Mouse (Mus musculus): ENCODE results near the gene Acp4. TPM values are rescaled to one million over a fixed set of nuclear protein-coding genes. Genes with fewer than 3 reads are reported as not detected.
A peak's percentile ranks its signal among the peaks of the same experiment; 100 is the strongest.

The Acp4 gene
- total and polyA plus RNA-seq, 2 experiments = not detected

DNA sequence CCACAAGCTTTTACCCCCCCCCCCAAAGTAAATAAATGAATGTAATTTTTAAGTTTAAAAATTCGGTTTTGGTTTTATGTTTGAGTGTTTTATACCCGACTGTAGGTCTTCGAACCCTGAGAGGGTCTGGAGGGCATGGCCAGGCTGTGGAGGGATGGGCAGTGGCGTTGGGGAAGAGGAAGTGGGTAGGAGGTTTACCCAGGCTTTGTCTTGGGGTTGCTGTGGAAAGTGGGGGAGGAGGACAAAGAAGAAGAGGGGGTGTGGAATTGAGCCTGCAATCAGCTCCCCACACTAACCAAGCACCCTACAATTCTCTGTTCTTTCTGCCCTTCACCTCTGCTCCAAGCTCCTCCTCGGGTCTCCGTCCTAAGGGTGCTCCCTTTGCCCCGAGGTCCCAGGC is 15.4 kb upstream of the Acp4 start:
- no peaks in the 10 kb centered on the region for H3K4me1 ChIP-seq (ENCODE audit: control insufficient read depth, insufficient read depth, low read length)
- TF ChIP-seq CTCF (IDR thresholded peaks at IDR 0.05; ENCODE audit: low read depth, low read length) (no peak), POLR2A (IDR thresholded peaks at IDR 0.05; ENCODE audit: extremely low read depth, insufficient read depth, low read length) (no peak)

GRCm38 (mm10) chr7:44271309-44271708 is 14.1 kb upstream of the Acp4 start:
- H3K4me1 ChIP-seq (ENCODE audit: control insufficient read depth, insufficient read depth, low read length) = no peaks in the 10 kb centered on the region
- H3K9ac ChIP-seq (ENCODE audit: low read depth, low read length) = no peak overlapping the region
- no peaks in the 10 kb centered on the region for H3K36me3 ChIP-seq (ENCODE audit: control insufficient read depth, insufficient read depth, low read length)
- no peak overlapping the region for H3K27ac ChIP-seq (replicated peaks; ENCODE audit: insufficient read depth, low read depth, low read length)
- no peaks in the 10 kb centered on the region for H3K79me2 ChIP-seq (ENCODE audit: control insufficient read depth, insufficient read depth, low read length)
- no peaks in the 10 kb centered on the region for H3K27me3 ChIP-seq (ENCODE audit: control insufficient read depth, insufficient read depth, low read length)
- DNase-seq (ENCODE audit: extremely low read depth, low read depth, low spot score) = peak; percentile 22
- 72% methylated on average over 2 of the region's 2 CpGs for WGBS
- TF ChIP-seq POLR2A (IDR thresholded peaks at IDR 0.05; ENCODE audit: extremely low read depth, insufficient read depth, low read length) = no peak
- no peak for TF ChIP-seq CTCF (IDR thresholded peaks at IDR 0.05; ENCODE audit: low read depth, low read length)
- H3K4me3 ChIP-seq (ENCODE audit: insufficient read depth, low read depth, low read length) = no peak overlapping the region

More for the DNA sequence above, 15.4 kb upstream of the Acp4 start:
- no peak overlapping the region for H3K4me3 ChIP-seq (ENCODE audit: insufficient read depth, low read depth, low read length)
- WGBS = 92% methylated on average over 7 of the region's 7 CpGs
- H3K36me3 ChIP-seq (ENCODE audit: control insufficient read depth, insufficient read depth, low read length) = no peaks in the 10 kb centered on the region
- no peak overlapping the region for H3K9ac ChIP-seq (ENCODE audit: low read depth, low read length)
- no peak overlapping the region for H3K27ac ChIP-seq (replicated peaks; ENCODE audit: insufficient read depth, low read depth, low read length)
- H3K79me2 ChIP-seq (ENCODE audit: control insufficient read depth, insufficient read depth, low read length) = no peaks in the 10 kb centered on the region
- no peaks in the 10 kb centered on the region for H3K27me3 ChIP-seq (ENCODE audit: control insufficient read depth, insufficient read depth, low read length)
- no peak for DNase-seq (ENCODE audit: extremely low read depth, low read depth, low spot score)

GRCm38 (mm10) chr7:44269397-44269796 is 12.2 kb upstream of the Acp4 start:
- Histone ChIP-seq H3K36me3 (ENCODE audit: control insufficient read depth, insufficient read depth, low read length) (no peaks in the 10 kb centered on the region), H3K4me3 (ENCODE audit: insufficient read depth, low read depth, low read length) (no peak overlapping the region), H3K27me3 (ENCODE audit: control insufficient read depth, insufficient read depth, low read length) (no peaks in the 10 kb centered on the region), H3K27ac (replicated peaks; ENCODE audit: insufficient read depth, low read depth, low read length) (no peak overlapping the region), H3K4me1 (ENCODE audit: control insufficient read depth, insufficient read depth, low read length) (no peaks in the 10 kb centered on the region), H3K79me2 (ENCODE audit: control insufficient read depth, insufficient read depth, low read length) (no peaks in the 10 kb centered on the region), H3K9ac (ENCODE audit: low read depth, low read length) (no peak overlapping the region)
- WGBS = 88% methylated on average over 2 of the region's 2 CpGs
- no peak for DNase-seq (ENCODE audit: extremely low read depth, low read depth, low spot score)
- TF ChIP-seq POLR2A (IDR thresholded peaks at IDR 0.05; ENCODE audit: extremely low read depth, insufficient read depth, low read length) (no peak), CTCF (IDR thresholded peaks at IDR 0.05; ENCODE audit: low read depth, low read length) (no peak)

- no peaks in the 10 kb centered on the region for H3K79me2 ChIP-seq (ENCODE audit: control insufficient read depth, insufficient read depth, low read length)
- no peaks in the 10 kb centered on the region for H3K36me3 ChIP-seq (ENCODE audit: control insufficient read depth, insufficient read depth, low read length)
- H3K9ac ChIP-seq (ENCODE audit: low read depth, low read length) = no peak overlapping the region
- H3K27ac ChIP-seq (replicated peaks; ENCODE audit: insufficient read depth, low read depth, low read length) = no peak overlapping the region
- no peaks in the 10 kb centered on the region for H3K4me1 ChIP-seq (ENCODE audit: control insufficient read depth, insufficient read depth, low read length)
- no peaks in the 10 kb centered on the region for H3K27me3 ChIP-seq (ENCODE audit: control insufficient read depth, insufficient read depth, low read length)
- no peak overlapping the region for H3K4me3 ChIP-seq (ENCODE audit: insufficient read depth, low read depth, low read length)
- no peak for DNase-seq (ENCODE audit: extremely low read depth, low read depth, low spot score)
- TF ChIP-seq CTCF (IDR thresholded peaks at IDR 0.05; ENCODE audit: low read depth, low read length) (no peak), POLR2A (IDR thresholded peaks at IDR 0.05; ENCODE audit: extremely low read depth, insufficient read depth, low read length) (no peak)
- WGBS = 82% methylated on average over 11 of the region's 11 CpGs
These were observed 10.9 kb upstream of the Acp4 start for GRCm38 (mm10) chr7:44268117-44268516.

- no peak overlapping the region for H3K27ac ChIP-seq (replicated peaks; ENCODE audit: insufficient read depth, low read depth, low read length)
- no peaks in the 10 kb centered on the region for H3K27me3 ChIP-seq (ENCODE audit: control insufficient read depth, insufficient read depth, low read length)
- H3K79me2 ChIP-seq (ENCODE audit: control insufficient read depth, insufficient read depth, low read length) = no peaks in the 10 kb centered on the region
- TF ChIP-seq POLR2A (IDR thresholded peaks at IDR 0.05; ENCODE audit: extremely low read depth, insufficient read depth, low read length) (no peak), CTCF (IDR thresholded peaks at IDR 0.05; ENCODE audit: low read depth, low read length) (peak; percentile 91)
- DNase-seq (ENCODE audit: extremely low read depth, low read depth, low spot score) = peak; percentile 77
- no peaks in the 10 kb centered on the region for H3K36me3 ChIP-seq (ENCODE audit: control insufficient read depth, insufficient read depth, low read length)
- 8% methylated on average over 34 of the region's 34 CpGs for WGBS
- H3K4me1 ChIP-seq (ENCODE audit: control insufficient read depth, insufficient read depth, low read length) = no peaks in the 10 kb centered on the region
- no peak overlapping the region for H3K9ac ChIP-seq (ENCODE audit: low read depth, low read length)
- H3K4me3 ChIP-seq (ENCODE audit: insufficient read depth, low read depth, low read length) = no peak overlapping the region
These were observed 5.8 kb upstream of the Acp4 start for GRCm38 (mm10) chr7:44262791-44263643.

DNA sequence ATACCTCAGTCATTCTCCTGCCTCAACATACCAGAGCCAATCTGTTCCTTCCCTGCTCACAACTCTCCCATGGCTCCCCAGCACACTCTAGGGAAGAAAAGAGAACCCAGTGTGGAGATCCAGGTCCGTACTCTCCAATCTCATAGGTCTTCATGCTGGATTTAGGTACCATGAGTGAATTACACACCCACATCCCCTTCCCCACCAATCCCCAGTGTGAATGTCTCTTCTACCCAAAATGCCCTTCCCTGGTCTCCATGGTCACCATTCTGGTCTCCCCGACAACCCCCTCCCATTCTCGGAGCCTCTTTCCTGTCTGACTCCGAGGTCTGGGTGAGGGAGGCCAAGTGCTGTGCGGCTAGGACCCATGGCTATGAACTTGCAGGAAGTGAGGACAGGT is 4.0 kb upstream of the Acp4 start, which contains the start of gene Gm15517:
Gene Gm15517 (plus strand): TSS at position 301 of the 400 bp plus-strand sequence.
- H3K9ac ChIP-seq (ENCODE audit: low read depth, low read length) = no peak within 1 kb of the TSS

More for the DNA sequence above, 4.0 kb upstream of the Acp4 start, which contains the start of gene Gm15517:
- Histone ChIP-seq H3K27me3 (ENCODE audit: control insufficient read depth, insufficient read depth, low read length) (no peaks in the 10 kb centered on the region), H3K4me3 (ENCODE audit: insufficient read depth, low read depth, low read length) (no peak within 1 kb of the TSS), H3K27ac (replicated peaks; ENCODE audit: insufficient read depth, low read depth, low read length) (no peak within 1 kb of the TSS), H3K36me3 (ENCODE audit: control insufficient read depth, insufficient read depth, low read length) (no peaks in the 10 kb centered on the region), H3K4me1 (ENCODE audit: control insufficient read depth, insufficient read depth, low read length) (no peaks in the 10 kb centered on the region), H3K79me2 (ENCODE audit: control insufficient read depth, insufficient read depth, low read length) (no peaks in the 10 kb centered on the region)
- no peak for TF ChIP-seq CTCF (IDR thresholded peaks at IDR 0.05; ENCODE audit: low read depth, low read length)
- TF ChIP-seq POLR2A (IDR thresholded peaks at IDR 0.05; ENCODE audit: extremely low read depth, insufficient read depth, low read length) = no peak
- 77% methylated on average over 5 of the region's 5 CpGs for WGBS
- DNase-seq (ENCODE audit: extremely low read depth, low read depth, low spot score) = no peak

Measured in liver, adult 2 months (tissue).